Mouse (Mus musculus) kidney, adult 2 months (tissue): ENCODE data around the gene Mettl7b. TPM values are rescaled to one million over a fixed set of nuclear protein-coding genes. Genes with fewer than 3 reads are reported as not detected.
A peak's percentile ranks its signal among the peaks of the same experiment; 100 is the strongest.

Source experiments
- DNase-seq: peaks from one replicate; pipeline ENCODE4 v3.0.0; 2021
- H3K27ac ChIP-seq: fragments of 200-500 bp; 2 replicates; pipeline ENCODE4 v1.5.1; 2012; ENCODE audit warnings: low read depth, low read length, control low read depth, inconsistent platforms; ENCODE audit not compliant: insufficient read depth
- H3K27me3 ChIP-seq: fragments of 200-500 bp; replicated peaks from 2 replicates; pipeline ENCODE4 v1.6.1; 2012; ENCODE audit warnings: mild to moderate bottlenecking, moderate library complexity, low read length, inconsistent platforms; ENCODE audit not compliant: control insufficient read depth, insufficient read depth
- H3K36me3 ChIP-seq: fragments of 200-500 bp; 2 replicates; pipeline ENCODE4 v1.6.1; 2012; ENCODE audit warnings: mild to moderate bottlenecking, moderate library complexity, low read length, inconsistent platforms; ENCODE audit not compliant: control insufficient read depth, insufficient read depth
- H3K4me1 ChIP-seq: fragments of 200-500 bp; 2 replicates; pipeline ENCODE4 v1.6.1; 2011; ENCODE audit warnings: low read length; ENCODE audit not compliant: control insufficient read depth, insufficient read depth
- H3K4me3 ChIP-seq: fragments of 200-500 bp; 2 replicates; pipeline ENCODE4 v1.5.1; 2011; ENCODE audit warnings: mild to moderate bottlenecking, low read depth, low read length, control low read depth; ENCODE audit not compliant: insufficient read depth
- CTCF ChIP-seq: fragments of 200-500 bp; conservative IDR thresholded peaks from 2 replicates; pipeline ENCODE4 v1.5.1; 2011; ENCODE audit warnings: low read depth, mild to moderate bottlenecking, control low read depth, low read length, moderate library complexity, mixed read lengths; ENCODE audit not compliant: insufficient read depth, insufficient read length
- POLR2A ChIP-seq: fragments of 200-500 bp; IDR thresholded peaks from one replicate; pipeline ENCODE4 v1.6.1; 2011; ENCODE audit warnings: low read depth, low read length, control low read depth
- WGBS: fragments of 180-500 bp; shearing (Covaris S2); methylation state at CpG from one replicate; pipeline ENCODE4 v1.1.7; 2018; 5-methylcytosine and 5-hydroxymethylcytosine counted together
- polyA plus RNA-seq: library from polyadenylated mRNA; depleted of rRNA; stranded (reverse); fragments of >200 nt; gene quantifications from 2 replicates; pipeline ENCODE4 v1.2.3, GENCODE M21; 2012

The Mettl7b gene
- polyA plus RNA-seq, 1 experiment = 269 TPM

DNA sequence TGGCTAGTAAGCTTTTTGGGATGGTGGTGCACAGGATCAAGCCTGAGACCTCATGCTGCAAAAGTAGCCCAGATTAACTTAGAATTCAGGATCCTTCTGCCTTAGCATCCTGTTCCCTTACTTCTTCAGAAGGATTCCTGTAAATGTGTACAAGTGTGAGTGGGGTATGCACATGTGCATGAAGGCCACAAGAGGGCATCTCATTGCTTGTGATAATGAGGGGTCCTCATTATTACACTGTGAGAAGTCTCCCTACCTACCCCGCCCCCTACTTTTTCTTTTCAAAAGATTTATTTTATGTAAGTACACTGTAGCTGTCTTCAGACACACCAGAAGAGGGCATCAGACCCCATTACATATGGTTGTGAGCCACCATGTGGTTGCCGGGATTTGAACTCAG lies 45.2 kb downstream of the Mettl7b start:
- peaks cover 4% of the 10 kb centered on the region; the same call in 1 of the 2 replicates for H3K36me3 ChIP-seq
- WGBS = 90% methylated on average over 2 of the region's 2 CpGs
- no peak for DNase-seq
- TF ChIP-seq CTCF = 0 out of 2 replicates have a peak, but pooled peaks have one; percentile 1
- no peak for TF ChIP-seq POLR2A
- peaks cover 32% of the 10 kb centered on the region for H3K4me1 ChIP-seq
- no peak overlapping the region for H3K27ac ChIP-seq
- no peak overlapping the region for H3K4me3 ChIP-seq
- H3K27me3 ChIP-seq = no peaks in the 10 kb centered on the region

DNA sequence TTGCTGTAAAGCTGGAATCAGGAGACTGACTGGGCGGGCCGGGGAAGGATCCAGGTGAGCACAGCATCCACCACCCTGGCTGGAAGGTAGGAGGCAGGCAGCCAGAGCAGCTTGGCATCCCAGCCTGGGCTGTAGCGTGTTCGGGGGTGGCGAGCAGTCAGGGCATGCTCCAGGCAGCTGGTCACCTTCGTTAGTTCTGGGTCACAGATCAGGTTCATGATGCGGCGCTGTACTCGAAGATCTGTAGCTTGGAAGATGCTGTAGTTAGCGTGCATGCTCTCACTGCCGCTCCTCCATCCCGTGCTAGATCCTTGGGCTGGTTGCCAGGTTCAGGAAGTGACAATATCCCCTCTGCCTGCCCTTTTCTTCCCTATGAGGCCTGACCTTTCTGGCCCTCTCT lies 47.1 kb downstream of the Mettl7b start:
- peaks cover 4% of the 10 kb centered on the region; the same call in 1 of the 2 replicates for H3K36me3 ChIP-seq
- no peak overlapping the region for H3K27ac ChIP-seq
- H3K4me3 ChIP-seq = no peak overlapping the region
- peaks cover 21% of the 10 kb centered on the region; the same call in 1 of the 2 replicates for H3K4me1 ChIP-seq
- TF ChIP-seq POLR2A (peak; percentile 18), CTCF (no peak)
- H3K27me3 ChIP-seq = no peaks in the 10 kb centered on the region
- 33% methylated on average over 12 of the region's 12 CpGs for WGBS
- DNase-seq = peak; percentile 61

DNA sequence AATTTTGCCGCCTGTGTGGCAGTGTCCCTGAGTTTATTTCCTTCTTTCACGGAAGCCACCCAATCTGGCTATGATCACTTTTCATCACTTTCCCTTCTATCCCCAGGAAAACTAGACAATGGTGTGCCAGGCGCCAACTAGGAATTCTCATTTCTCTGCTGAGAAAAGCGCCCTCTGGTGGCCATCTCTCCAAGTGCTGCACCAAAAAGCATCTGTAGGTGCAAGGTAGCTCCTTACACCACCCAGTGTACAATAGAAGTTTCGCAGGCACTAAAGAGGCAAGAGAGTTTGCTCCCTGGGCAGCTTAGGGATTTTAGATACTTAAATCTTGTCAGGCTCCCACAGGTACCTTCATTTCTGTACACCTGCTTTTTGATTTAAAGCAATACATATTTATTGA lies 47.6 kb downstream of the Mettl7b start:
- no peak overlapping the region for H3K27ac ChIP-seq
- DNase-seq = peak; percentile 94
- peaks cover 17% of the 10 kb centered on the region; the same call in 1 of the 2 replicates for H3K4me1 ChIP-seq
- 4% methylated on average over 5 of the region's 5 CpGs for WGBS
- H3K36me3 ChIP-seq = peaks cover 4% of the 10 kb centered on the region; the same call in 1 of the 2 replicates
- TF ChIP-seq POLR2A = no peak
- TF ChIP-seq CTCF = peak; percentile 96
- H3K27me3 ChIP-seq = no peaks in the 10 kb centered on the region
- H3K4me3 ChIP-seq = no peak overlapping the region

DNA sequence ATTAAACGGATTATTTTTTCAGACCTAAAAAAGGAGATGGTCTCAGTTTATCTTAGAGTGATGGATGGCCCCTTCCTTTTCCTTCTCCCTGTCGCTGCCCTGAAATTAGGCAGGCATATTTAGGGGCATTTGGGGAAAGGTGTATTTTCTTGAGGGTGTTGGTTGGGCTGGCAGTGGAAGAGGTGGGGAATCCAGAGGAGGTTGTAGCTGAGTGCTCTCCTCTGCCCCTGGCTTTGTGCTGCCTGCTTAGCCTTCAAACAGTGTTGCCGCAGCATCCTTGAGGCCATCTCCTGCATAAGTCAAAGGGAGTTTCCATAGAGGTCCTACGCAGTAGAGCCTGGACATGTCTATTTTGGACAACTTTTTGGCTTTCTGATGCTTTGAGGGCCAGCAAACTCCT lies 48.0 kb downstream of the Mettl7b start:
- Histone ChIP-seq H3K27ac (no peak overlapping the region), H3K27me3 (no peaks in the 10 kb centered on the region), H3K4me3 (no peak overlapping the region), H3K4me1 (peaks cover 14% of the 10 kb centered on the region; the same call in 1 of the 2 replicates), H3K36me3 (peaks cover 4% of the 10 kb centered on the region; the same call in 1 of the 2 replicates)
- TF ChIP-seq POLR2A (no peak), CTCF (no peak)
- no peak for DNase-seq
- WGBS = 60% methylated on average over 4 of the region's 4 CpGs

DNA sequence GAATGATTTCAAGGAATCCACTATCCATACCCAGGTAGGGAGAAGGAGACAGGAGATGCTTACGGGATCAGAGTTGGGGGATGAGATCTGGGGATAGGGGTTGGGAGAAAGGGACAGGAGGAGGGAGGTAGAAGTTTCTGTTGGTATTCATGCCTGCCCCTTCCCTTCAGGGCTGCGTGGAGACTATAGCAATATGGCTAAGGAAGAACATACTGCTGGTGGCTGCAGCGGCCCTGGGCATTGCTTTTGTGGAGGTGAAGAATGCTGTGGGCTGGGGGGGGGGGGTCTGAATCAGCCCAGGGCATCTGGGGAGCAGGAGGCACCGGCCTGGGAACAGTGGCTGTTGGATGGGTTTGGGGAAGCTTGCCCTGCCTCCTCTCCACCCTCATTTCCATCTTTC lies 48.5 kb downstream of the Mettl7b start:
- no peak for TF ChIP-seq CTCF
- no peak for TF ChIP-seq POLR2A
- Histone ChIP-seq H3K27me3 (no peaks in the 10 kb centered on the region), H3K4me1 (peaks cover 14% of the 10 kb centered on the region; the same call in 1 of the 2 replicates), H3K4me3 (no peak overlapping the region), H3K36me3 (peaks cover 4% of the 10 kb centered on the region; the same call in 1 of the 2 replicates), H3K27ac (no peak overlapping the region)
- WGBS = 56% methylated on average over 4 of the region's 4 CpGs
- no peak for DNase-seq

DNA sequence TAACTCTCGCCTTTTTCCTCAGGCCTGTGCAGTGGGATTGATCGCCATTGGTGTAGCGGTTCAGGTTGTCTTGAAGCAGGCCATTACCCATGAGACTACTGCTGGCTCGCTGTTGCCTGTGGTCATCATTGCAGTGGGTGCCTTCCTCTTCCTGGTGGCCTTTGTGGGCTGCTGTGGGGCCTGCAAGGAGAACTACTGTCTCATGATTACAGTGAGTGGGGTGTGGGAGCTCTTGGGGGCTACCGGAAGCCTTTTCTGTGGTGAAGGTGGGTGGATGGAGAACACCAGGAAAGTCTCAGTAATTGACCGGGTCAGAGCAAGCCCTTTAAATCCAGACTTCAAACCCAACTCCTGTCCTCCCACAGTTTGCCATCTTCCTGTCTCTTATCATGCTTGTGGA lies 49.4 kb downstream of the Mettl7b start:
- peaks cover 14% of the 10 kb centered on the region; the same call in 1 of the 2 replicates for H3K4me1 ChIP-seq
- no peaks in the 10 kb centered on the region for H3K27me3 ChIP-seq
- peaks cover 4% of the 10 kb centered on the region; the same call in 1 of the 2 replicates for H3K36me3 ChIP-seq
- no peak for DNase-seq
- TF ChIP-seq CTCF (no peak), POLR2A (no peak)
- 44% methylated on average over 6 of the region's 6 CpGs for WGBS
- peak overlapping the region; percentile 92 for H3K4me3 ChIP-seq
- peak overlapping the region; percentile 12 for H3K27ac ChIP-seq

DNA sequence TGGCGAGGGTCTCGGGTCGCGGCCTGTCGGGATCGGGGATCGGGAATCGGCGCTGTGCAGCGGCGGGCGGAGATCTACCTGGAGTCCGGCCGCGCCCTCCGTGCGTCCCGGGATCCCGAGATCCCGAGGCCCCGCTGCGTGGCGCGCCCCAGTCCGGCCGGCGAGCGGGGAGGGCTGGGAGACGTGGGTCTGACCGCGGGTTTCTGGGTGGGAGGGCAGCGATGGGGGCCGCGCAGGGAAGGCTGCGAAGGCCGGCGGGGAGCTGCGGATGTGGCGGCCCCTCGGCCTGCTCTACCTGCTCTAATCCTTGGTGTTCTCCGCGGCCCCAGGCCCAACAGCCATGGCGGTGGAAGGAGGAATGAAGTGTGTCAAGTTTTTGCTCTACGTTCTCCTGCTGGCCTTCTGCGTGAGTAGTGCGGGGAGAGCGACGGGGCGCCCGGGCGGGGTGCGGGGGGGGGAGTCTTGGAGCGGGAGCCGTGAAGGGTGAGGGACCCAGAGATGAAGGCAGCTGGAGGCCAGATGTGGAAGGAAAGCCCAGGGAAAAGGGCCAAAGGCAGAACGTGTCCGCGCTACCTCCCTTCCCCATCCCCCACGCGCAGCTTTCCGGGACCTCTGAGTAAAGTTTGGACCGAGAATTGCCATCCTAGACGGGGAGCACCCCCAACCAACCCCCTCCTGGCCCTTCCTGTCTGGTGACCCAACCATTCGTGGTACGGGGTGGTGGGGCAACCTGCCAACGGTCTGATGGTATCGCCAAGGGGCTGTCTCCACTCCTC lies 50.5 kb downstream of the Mettl7b start:
- Histone ChIP-seq H3K27ac (peak overlapping the region; percentile 99), H3K36me3 (peaks cover 4% of the 10 kb centered on the region; the same call in 1 of the 2 replicates), H3K27me3 (no peaks in the 10 kb centered on the region), H3K4me1 (peaks cover 14% of the 10 kb centered on the region; the same call in 1 of the 2 replicates), H3K4me3 (peak overlapping the region; percentile 92)
- peak; percentile 66 for DNase-seq
- WGBS = 2% methylated on average over 65 of the region's 66 CpGs
- no peak for TF ChIP-seq CTCF
- TF ChIP-seq POLR2A = no peak
